Mouse (Mus musculus) lung, embryonic 16.5 days (tissue): ENCODE measurements at regions not wholly inside any gene's neighbourhood (a gene's known extent, or its start where the extent isn't known, plus 50 kb on each side); places are given as distances from the start of the nearest gene placed in this dataset.
A peak's percentile ranks its signal among the peaks of the same experiment; 100 is the strongest.

Source experiments
- ATAC-seq: fragments of 200-750 bp; cut with Nextera tagmentation; 2 replicates; pipeline ENCODE4 v1.8.0; 2017; ENCODE audit warnings: low read depth, mild to moderate bottlenecking, moderate library complexity
- H3K27ac ChIP-seq: fragments of 300-500 bp; sonication (generic); 2 replicates; pipeline ENCODE4 v1.5.1; 2014; ENCODE audit warnings: mild to moderate bottlenecking, control low read depth, low read length
- H3K27me3 ChIP-seq: fragments of 300-500 bp; sonication (generic); 2 replicates; pipeline ENCODE4 v1.6.1; 2014; ENCODE audit warnings: low read depth, low read length, mixed read lengths; ENCODE audit not compliant: control insufficient read depth, insufficient read depth
- H3K36me3 ChIP-seq: fragments of 300-500 bp; sonication (generic); 2 replicates; pipeline ENCODE4 v1.6.1; 2014; ENCODE audit warnings: low read length; ENCODE audit not compliant: control insufficient read depth, insufficient read depth
- H3K4me1 ChIP-seq: fragments of 300-500 bp; sonication (generic); replicated peaks from 2 replicates; pipeline ENCODE4 v1.6.1; 2014; ENCODE audit warnings: low read length, mixed read lengths; ENCODE audit not compliant: control insufficient read depth, insufficient read depth
- H3K4me2 ChIP-seq: fragments of 300-500 bp; sonication (generic); 2 replicates; pipeline ENCODE4 v1.6.1; 2014; ENCODE audit warnings: low read depth, low read length, control low read depth
- H3K4me3 ChIP-seq: fragments of 300-500 bp; sonication (generic); 2 replicates; pipeline ENCODE4 v1.5.1; 2014; ENCODE audit warnings: mild to moderate bottlenecking, low read length, control low read depth
- H3K9ac ChIP-seq: fragments of 300-500 bp; sonication (generic); 2 replicates; pipeline ENCODE4 v1.6.1; 2014; ENCODE audit warnings: low read length, control low read depth
- H3K9me3 ChIP-seq: fragments of 300-500 bp; sonication (generic); 2 replicates; pipeline ENCODE4 v1.6.1; 2016; ENCODE audit warnings: low read length; ENCODE audit not compliant: control insufficient read depth
- WGBS: fragments of 180-500 bp; shearing (Covaris S2); extraction: QIAGEN DNeasy Blood & Tissue Kit; methylation state at CpG from one replicate; pipeline ENCODE4 v1.1.7; 2014; 5-methylcytosine and 5-hydroxymethylcytosine counted together

GRCm38 (mm10) chr2:61405261-61405660 is 173.1 kb upstream of the Tank start:
- no peak overlapping the region for H3K4me2 ChIP-seq
- H3K9me3 ChIP-seq: no peaks in the 10 kb centered on the region
- WGBS: 28% methylated on average over 4 of the region's 4 CpGs
- no peak overlapping the region for H3K4me3 ChIP-seq
- H3K36me3 ChIP-seq: no peaks in the 10 kb centered on the region
- H3K9ac ChIP-seq: no peak overlapping the region
- no peak for ATAC-seq
- no peaks in the 10 kb centered on the region for H3K27me3 ChIP-seq
- H3K4me1 ChIP-seq: peaks cover 8% of the 10 kb centered on the region; the same call in 1 of the 2 replicates
- H3K27ac ChIP-seq: no peak overlapping the region

GRCm38 (mm10) chr2:61402588-61403487 is 175.5 kb upstream of the Tank start:
- no peaks in the 10 kb centered on the region for H3K9me3 ChIP-seq
- no peaks in the 10 kb centered on the region for H3K36me3 ChIP-seq
- WGBS: 9% methylated on average over 15 of the region's 15 CpGs
- no peaks in the 10 kb centered on the region for H3K27me3 ChIP-seq
- peaks cover 14% of the 10 kb centered on the region; the same call in 1 of the 2 replicates for H3K4me1 ChIP-seq
- peak overlapping the region; percentile 3 for H3K9ac ChIP-seq
- H3K27ac ChIP-seq: no peak overlapping the region; the same call in 1 of the 2 replicates
- peak overlapping the region; percentile 49 for H3K4me3 ChIP-seq
- no peak for ATAC-seq
- H3K4me2 ChIP-seq: peak overlapping the region; percentile 73

GRCm38 (mm10) chr2:61401636-61402587 is 176.5 kb upstream of the Tank start:
- peak overlapping the region; percentile 55 for H3K9ac ChIP-seq
- H3K27me3 ChIP-seq: no peaks in the 10 kb centered on the region
- peak overlapping the region; percentile 73 for H3K4me2 ChIP-seq
- H3K4me1 ChIP-seq: peaks cover 14% of the 10 kb centered on the region; the same call in 1 of the 2 replicates
- no peaks in the 10 kb centered on the region for H3K9me3 ChIP-seq
- peak overlapping the region; percentile 90 for H3K27ac ChIP-seq
- no peaks in the 10 kb centered on the region for H3K36me3 ChIP-seq
- WGBS: under 1% methylated on average over 20 of the region's 21 CpGs
- ATAC-seq: peak; percentile 86
- H3K4me3 ChIP-seq: peak overlapping the region; percentile 49

- 44% methylated on average over 9 of the region's 9 CpGs for WGBS
- Histone ChIP-seq H3K4me3 (no peak overlapping the region), H3K4me2 (no peak overlapping the region), H3K9me3 (no peaks in the 10 kb centered on the region), H3K27me3 (no peaks in the 10 kb centered on the region), H3K4me1 (peaks cover 11% of the 10 kb centered on the region; the same call in 1 of the 2 replicates), H3K27ac (no peak overlapping the region), H3K9ac (no peak overlapping the region), H3K36me3 (no peaks in the 10 kb centered on the region)
- no peak for ATAC-seq
These were observed 179.8 kb upstream of the Tank start for GRCm38 (mm10) chr2:61398633-61399032.

- H3K9me3 ChIP-seq: no peaks in the 10 kb centered on the region
- H3K4me2 ChIP-seq: no peak overlapping the region
- H3K27ac ChIP-seq: no peak overlapping the region
- no peak for ATAC-seq
- H3K9ac ChIP-seq: no peak overlapping the region
- no peaks in the 10 kb centered on the region for H3K27me3 ChIP-seq
- no peak overlapping the region for H3K4me3 ChIP-seq
- no peaks in the 10 kb centered on the region for H3K36me3 ChIP-seq
- H3K4me1 ChIP-seq: no peaks in the 10 kb centered on the region; the same call in 1 of the 2 replicates
These were observed 188.8 kb upstream of the Tank start for GRCm38 (mm10) chr2:61389622-61390021.

- Histone ChIP-seq H3K27ac (no peak overlapping the region), H3K27me3 (no peaks in the 10 kb centered on the region), H3K4me1 (no peaks in the 10 kb centered on the region; the same call in 1 of the 2 replicates), H3K36me3 (no peaks in the 10 kb centered on the region), H3K9me3 (no peaks in the 10 kb centered on the region), H3K4me2 (no peak overlapping the region), H3K9ac (no peak overlapping the region), H3K4me3 (no peak overlapping the region)
- ATAC-seq: no peak
- WGBS: 60% methylated on average over 1 of the region's 1 CpGs
These were observed 189.2 kb upstream of the Tank start for GRCm38 (mm10) chr2:61389207-61389606.

- Histone ChIP-seq H3K36me3 (no peaks in the 10 kb centered on the region), H3K9ac (no peak overlapping the region), H3K9me3 (no peaks in the 10 kb centered on the region), H3K27me3 (no peaks in the 10 kb centered on the region), H3K4me2 (no peak overlapping the region), H3K4me3 (no peak overlapping the region), H3K27ac (no peak overlapping the region), H3K4me1 (no peaks in the 10 kb centered on the region; the same call in 1 of the 2 replicates)
- peak; percentile 76 for ATAC-seq
- 43% methylated on average over 5 of the region's 5 CpGs for WGBS
These were observed 190.8 kb upstream of the Tank start for GRCm38 (mm10) chr2:61387561-61387960.

- H3K36me3 ChIP-seq: no peaks in the 10 kb centered on the region
- H3K4me3 ChIP-seq: no peak overlapping the region
- ATAC-seq: no peak
- WGBS: 81% methylated on average over 5 of the region's 5 CpGs
- H3K4me1 ChIP-seq: no peaks in the 10 kb centered on the region; the same call in 1 of the 2 replicates
- no peak overlapping the region for H3K27ac ChIP-seq
- H3K27me3 ChIP-seq: no peaks in the 10 kb centered on the region
- H3K9ac ChIP-seq: no peak overlapping the region
- H3K4me2 ChIP-seq: no peak overlapping the region
- no peaks in the 10 kb centered on the region for H3K9me3 ChIP-seq
These were observed 191.4 kb upstream of the Tank start for GRCm38 (mm10) chr2:61386966-61387365.

- Histone ChIP-seq H3K9me3 (no peaks in the 10 kb centered on the region), H3K27ac (no peak overlapping the region), H3K36me3 (no peaks in the 10 kb centered on the region), H3K9ac (no peak overlapping the region), H3K4me2 (no peak overlapping the region), H3K27me3 (no peaks in the 10 kb centered on the region), H3K4me3 (no peak overlapping the region), H3K4me1 (no peaks in the 10 kb centered on the region; the same call in 1 of the 2 replicates)
- WGBS: 23% methylated on average over 6 of the region's 6 CpGs
- no peak; the same call in 1 of the 2 replicates for ATAC-seq
These were observed 193.9 kb upstream of the Tank start for GRCm38 (mm10) chr2:61384467-61384866.
